16 mouse cellular contexts compared by ENCODE assay signal in the genomic region with DNA sequence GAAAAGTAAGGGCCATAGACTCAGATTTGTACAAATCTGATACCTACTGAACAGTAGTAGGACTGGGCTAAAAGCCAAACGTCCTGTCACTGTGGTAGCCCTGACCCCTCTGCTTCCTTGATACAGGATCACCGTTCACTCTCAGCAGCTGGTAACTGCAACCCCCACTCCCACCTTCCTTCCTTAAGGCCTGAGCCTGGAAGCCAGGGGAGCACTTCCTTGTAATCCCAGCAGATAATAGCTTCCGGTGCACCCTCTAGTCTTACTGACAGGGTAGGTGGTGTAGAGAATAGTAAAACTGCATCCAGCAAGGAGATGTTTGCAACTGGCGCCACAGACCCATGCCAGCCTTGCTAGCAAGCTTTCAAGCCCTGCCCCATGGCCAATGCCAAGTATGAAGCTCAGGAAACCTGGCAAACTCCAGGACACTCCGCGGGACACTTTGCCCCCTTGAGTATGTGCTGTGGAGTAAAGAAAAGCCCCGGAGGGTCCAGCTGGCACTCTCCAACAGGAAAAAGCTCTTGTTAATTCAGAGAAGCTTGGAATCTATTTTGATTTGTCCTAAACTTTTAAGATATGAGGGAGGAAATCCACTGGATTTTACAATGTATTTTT.
DNase-seq lines count a peak whose midpoint lies in the region; ATAC-seq lines count a peak whose summit lies in the region.
"Had no signal": no experiment of that assay in that cellular context is flagged by ENCODE, and none has a peak within 500 bp of the region (broad histone marks: within the 10 kb centered on the region; RNA-seq: fewer than 3 reads in every experiment).

No protein-coding gene starts in this region.

- no peak overlapping the region for H3K9ac ChIP-seq in heart, embryonic 15.5 days
- H3K9ac ChIP-seq in heart, embryonic 11.5 days (ENCODE audit: low read depth, low read length) = no peak overlapping the region
- H3K9ac ChIP-seq: limb, embryonic 15.5 days; neural tube, embryonic 15.5 days had no signal

- H3K4me2 ChIP-seq in heart, embryonic 15.5 days = no peak overlapping the region
- no peak overlapping the region for H3K4me2 ChIP-seq in heart, embryonic 11.5 days
- H3K4me2 ChIP-seq: limb, embryonic 15.5 days; neural tube, embryonic 15.5 days had no signal

- H3K4me1 ChIP-seq in heart, embryonic 15.5 days (replicated peaks) = peaks cover 35% of the 10 kb centered on the region
- peaks cover 32% of the 10 kb centered on the region for H3K4me1 ChIP-seq in heart, embryonic 11.5 days (ENCODE audit: control insufficient read depth, insufficient read depth, low read length)

- intact Hi-C loops in left cerebral cortex, postnatal 4 days (cut with DNase I) = no loop called here

- no peak overlapping the region for H3K4me3 ChIP-seq in heart, embryonic 15.5 days
- no peak overlapping the region for H3K4me3 ChIP-seq in heart, embryonic 11.5 days (ENCODE audit: low read depth, low read length)
- H3K4me3 ChIP-seq: limb, embryonic 15.5 days; midbrain, embryonic 10.5 days; neural tube, embryonic 15.5 days had no signal

- 31% methylated on average over 7 of the region's 7 CpGs for WGBS in heart, embryonic 15.5 days
- 44% methylated on average over 7 of the region's 7 CpGs for WGBS in heart, embryonic 11.5 days (ENCODE audit: insufficient replicate concordance)

- 0 out of 2 replicates have a peak overlapping the region, but pooled peaks have one; percentile 8 for H3K27ac ChIP-seq in heart, embryonic 15.5 days
- H3K27ac ChIP-seq in heart, embryonic 11.5 days (ENCODE audit: low read depth, low read length) = no peak overlapping the region
- H3K27ac ChIP-seq: limb, embryonic 15.5 days; midbrain, embryonic 10.5 days; neural tube, embryonic 15.5 days had no signal

- H3K9me3 ChIP-seq in heart, embryonic 15.5 days (replicated peaks) = no peaks in the 10 kb centered on the region
- H3K9me3 ChIP-seq in heart, embryonic 11.5 days (replicated peaks; ENCODE audit: control insufficient read depth, low read length) = no peaks in the 10 kb centered on the region
- H3K9me3 ChIP-seq: limb, embryonic 15.5 days; midbrain, embryonic 10.5 days; neural tube, embryonic 15.5 days had no signal

- peak; percentile 44 for DNase-seq in adrenal gland, postnatal 14 days
- DNase-seq in adrenal gland, adult 18-20 months (ENCODE audit: low spot score in 2 of 2) = no peak
- DNase-seq in left cerebral cortex, postnatal 4 days = peak; percentile 66
- no peak for DNase-seq in left cerebral cortex, adult 18-20 months (ENCODE audit: low spot score in 2 of 2)
- DNase-seq in heart, postnatal 4 days = peak; percentile 15
- DNase-seq: cerebellum, postnatal 14 days; right cerebral cortex, postnatal 4 days; thymus, adult 2 months had no signal

- no peaks in the 10 kb centered on the region for H3K36me3 ChIP-seq in heart, embryonic 15.5 days
- H3K36me3 ChIP-seq in heart, embryonic 11.5 days (ENCODE audit: control insufficient read depth, insufficient read depth, low read length) = no peaks in the 10 kb centered on the region
- H3K36me3 ChIP-seq: limb, embryonic 15.5 days; midbrain, embryonic 10.5 days; neural tube, embryonic 15.5 days had no signal

- ATAC-seq in heart, embryonic 15.5 days (replicated peaks; ENCODE audit: insufficient number of reproducible peaks, insufficient read depth, low FRiP score, low read depth) = peak; percentile 61; the same call in 1 of the 2 replicates
- ATAC-seq in heart, embryonic 11.5 days (replicated peaks; ENCODE audit: insufficient number of reproducible peaks, low FRiP score, low TSS enrichment) = no peak; the same call in 1 of the 2 replicates
- no peak for ATAC-seq in megakaryocyte, adult 5-6 weeks (ENCODE audit: poor library complexity, severe bottlenecking)
- ATAC-seq: forebrain, embryonic 14.5 days; hindbrain, embryonic 16.5 days had no signal

- H3K27me3 ChIP-seq in heart, embryonic 15.5 days = no peaks in the 10 kb centered on the region
- H3K27me3 ChIP-seq in heart, embryonic 11.5 days (ENCODE audit: control insufficient read depth, insufficient read depth, low read length) = peaks cover 4% of the 10 kb centered on the region; the same call in 1 of the 2 replicates
- H3K27me3 ChIP-seq: neural tube, embryonic 15.5 days had no signal

Comparison
In these comparisons a context has a peak if more than half of its experiments do, and no peak if none do; other contexts are left out.
1. DNase-seq: peak in adrenal gland, postnatal 14 days (single experiment), left cerebral cortex, postnatal 4 days (single experiment) and heart, postnatal 4 days (single experiment); none in adrenal gland, adult 18-20 months (0 of 2) and left cerebral cortex, adult 18-20 months (0 of 2).